Mouse (Mus musculus): ENCODE results near the gene Nkd1.

The Nkd1 gene

GRCm38 (mm10) chr8:88520985-88521527 is at the start of gene Nkd1:
Gene Nkd1, plus strand, starts transcription at chr8:88521354.
- DNase-seq (ENCODE audit: low read depth, low spot score) = peak; percentile 52

- DNase-seq (ENCODE audit: low read depth, low spot score) = no peak
Measured at GRCm38 (mm10) chr8:88481290-88481689, 39.9 kb upstream of the Nkd1 start.

GRCm38 (mm10) chr8:88488391-88488829 is 32.7 kb upstream of the Nkd1 start:
- no peak for DNase-seq (ENCODE audit: low read depth, low spot score)

- DNase-seq (ENCODE audit: low read depth, low spot score) = no peak
Measured at GRCm38 (mm10) chr8:88494076-88494475, 27.1 kb upstream of the Nkd1 start.

GRCm38 (mm10) chr8:88495071-88495805 is 25.9 kb upstream of the Nkd1 start:
- DNase-seq (ENCODE audit: low read depth, low spot score) = peak; percentile 32

- DNase-seq (ENCODE audit: low read depth, low spot score) = no peak
Measured at GRCm38 (mm10) chr8:88502143-88502542, 19.0 kb upstream of the Nkd1 start.

- DNase-seq (ENCODE audit: low read depth, low spot score) = no peak
Measured at GRCm38 (mm10) chr8:88506981-88507380, 14.2 kb upstream of the Nkd1 start.

- no peak for DNase-seq (ENCODE audit: low read depth, low spot score)
Measured at GRCm38 (mm10) chr8:88511061-88511460, 10.1 kb upstream of the Nkd1 start.

- no peak for DNase-seq (ENCODE audit: low read depth, low spot score)
Measured at GRCm38 (mm10) chr8:88512094-88512794, 8.9 kb upstream of the Nkd1 start.

GRCm38 (mm10) chr8:88518047-88518446 is 3.1 kb upstream of the Nkd1 start:
- DNase-seq (ENCODE audit: low read depth, low spot score) = no peak

- no peak for DNase-seq (ENCODE audit: low read depth, low spot score)
Measured at GRCm38 (mm10) chr8:88520381-88520780, 773 bp upstream of the Nkd1 start.

- DNase-seq (ENCODE audit: low read depth, low spot score) = no peak
Measured at GRCm38 (mm10) chr8:88521541-88522414, 624 bp downstream of the Nkd1 start.

GRCm38 (mm10) chr8:88522433-88523030 is 1.4 kb downstream of the Nkd1 start:
- no peak for DNase-seq (ENCODE audit: low read depth, low spot score)

GRCm38 (mm10) chr8:88523621-88524020 is 2.5 kb downstream of the Nkd1 start:
- no peak for DNase-seq (ENCODE audit: low read depth, low spot score)

- no peak for DNase-seq (ENCODE audit: low read depth, low spot score)
Measured at GRCm38 (mm10) chr8:88524132-88524531, 3.0 kb downstream of the Nkd1 start.

GRCm38 (mm10) chr8:88524851-88525250 is 3.7 kb downstream of the Nkd1 start:
- no peak for DNase-seq (ENCODE audit: low read depth, low spot score)

GRCm38 (mm10) chr8:88526296-88526695 is 5.1 kb downstream of the Nkd1 start:
- DNase-seq (ENCODE audit: low read depth, low spot score) = no peak

- DNase-seq (ENCODE audit: low read depth, low spot score) = no peak
Measured at GRCm38 (mm10) chr8:88528186-88528585, 7.0 kb downstream of the Nkd1 start.

- DNase-seq (ENCODE audit: low read depth, low spot score) = no peak
Measured at GRCm38 (mm10) chr8:88529798-88530197, 8.6 kb downstream of the Nkd1 start.

GRCm38 (mm10) chr8:88537081-88537480 is 15.9 kb downstream of the Nkd1 start:
- DNase-seq (ENCODE audit: low read depth, low spot score) = no peak
